Mouse (Mus musculus) CH12.LX (cell line): ENCODE measurements around the gene Ubash3b. TPM values are rescaled to one million over a fixed set of nuclear protein-coding genes. Genes with fewer than 3 reads are reported as not detected.

Experiments used
- DNase-seq: peaks from one replicate; pipeline ENCODE4 v3.0.0-alpha.2; 2013; ENCODE audit errors: extremely low read depth
- H3K27ac ChIP-seq: 2 replicates; pipeline ENCODE4 v1.5.1; 2012; ENCODE audit warnings: low read depth, mild to moderate bottlenecking, control low read depth, moderate library complexity; ENCODE audit not compliant: insufficient read depth
- H3K27me3 ChIP-seq: replicated peaks from 2 replicates; pipeline ENCODE3; 2012; ENCODE audit warnings: inconsistent platforms
- H3K36me3 ChIP-seq, 2 experiments: replicated peaks in 1 of 2; 2 replicates each; pipeline versions ENCODE3 to v1.6.1; 2012; ENCODE audit warnings: inconsistent platforms in 1 of 2, low read length in 1 of 2, mild to moderate bottlenecking in 1 of 2, mixed read lengths in 1 of 2, moderate library complexity in 1 of 2; ENCODE audit not compliant: control insufficient read depth in 1 of 2, insufficient read depth in 1 of 2
- H3K4me1 ChIP-seq, 2 experiments: 2 replicates each; pipeline ENCODE4 v1.6.1; 2012; ENCODE audit warnings: inconsistent platforms in 1 of 2, moderate library complexity in 1 of 2; ENCODE audit not compliant: insufficient read depth in 2 of 2, control insufficient read depth in 1 of 2
- H3K4me2 ChIP-seq: 2 replicates; pipeline ENCODE4 v1.6.1; 2012; ENCODE audit warnings: low read depth, mild to moderate bottlenecking, control low read depth; ENCODE audit not compliant: poor library complexity, insufficient read depth, severe bottlenecking
- H3K4me3 ChIP-seq, 3 experiments: fragments of 150-350 bp in 1 of 3; sonication (generic) in 1 of 3; replicated peaks in 1 of 3; 2 replicates each; pipeline versions ENCODE3 to v1.5.1; 2011 to 2012; ENCODE audit warnings: low read depth in 2 of 3, low read length in 2 of 3, mild to moderate bottlenecking in 2 of 3, moderate library complexity in 2 of 3, control low read depth in 1 of 3, improper control_type of control experiment in 1 of 3, inconsistent platforms in 1 of 3, mixed read lengths in 1 of 3; ENCODE audit not compliant: poor library complexity in 1 of 3
- H3K79me2 ChIP-seq: replicated peaks from 2 replicates; pipeline ENCODE4 v1.6.1; 2012; ENCODE audit warnings: mild to moderate bottlenecking, moderate library complexity; ENCODE audit not compliant: control insufficient read depth, poor library complexity, insufficient read depth, severe bottlenecking; ENCODE audit errors: extremely low read depth
- H3K9ac ChIP-seq: 2 replicates; pipeline ENCODE4 v1.6.1; 2012; ENCODE audit warnings: low read depth, mild to moderate bottlenecking, control low read depth, moderate library complexity; ENCODE audit not compliant: insufficient read depth
- H3K9me3 ChIP-seq: replicated peaks from 2 replicates; pipeline ENCODE3; 2012; ENCODE audit warnings: low read length, inconsistent platforms, mixed read lengths
- CTCF ChIP-seq, 2 experiments: IDR thresholded peaks in 1 of 2; conservative IDR thresholded peaks in 1 of 2; 2 replicates each; pipeline ENCODE4 v1.5.1; 2011 to 2012; ENCODE audit warnings: low read depth in 2 of 2, low read length in 2 of 2, improper control_type of control experiment in 1 of 2, inconsistent platforms in 1 of 2, mild to moderate bottlenecking in 1 of 2, moderate library complexity in 1 of 2
- E2F4 ChIP-seq: IDR thresholded peaks from 2 replicates; pipeline ENCODE4 v1.6.1; 2011; ENCODE audit warnings: low read depth, low read length, improper control_type of control experiment; ENCODE audit not compliant: insufficient replicate concordance
- ETS1 ChIP-seq: conservative IDR thresholded peaks from 2 replicates; pipeline ENCODE4 v1.6.1; 2012; ENCODE audit warnings: low read depth, mild to moderate bottlenecking, inconsistent platforms, low read length, improper control_type of control experiment, moderate library complexity
- GABPA ChIP-seq: IDR thresholded peaks from 2 replicates; pipeline ENCODE4 v1.6.1; 2012; ENCODE audit warnings: low read depth, low read length, improper control_type of control experiment, inconsistent platforms; ENCODE audit not compliant: insufficient replicate concordance
- KAT2A ChIP-seq: IDR thresholded peaks from 2 replicates; pipeline ENCODE4 v1.6.1; 2012; ENCODE audit warnings: low read length, improper control_type of control experiment, inconsistent platforms; ENCODE audit not compliant: insufficient replicate concordance
- MAX ChIP-seq: IDR thresholded peaks from 2 replicates; pipeline ENCODE4 v1.6.1; 2011; ENCODE audit warnings: low read length, improper control_type of control experiment
- MAZ ChIP-seq: IDR thresholded peaks from 2 replicates; pipeline ENCODE4 v1.6.1; 2012; ENCODE audit warnings: low read depth, mild to moderate bottlenecking, inconsistent platforms, low read length, improper control_type of control experiment, moderate library complexity
- NRF1 ChIP-seq: IDR thresholded peaks from 2 replicates; pipeline ENCODE4 v1.6.1; 2014; ENCODE audit warnings: low read depth, mild to moderate bottlenecking, inconsistent platforms, low read length, improper control_type of control experiment, moderate library complexity
- PAX5 ChIP-seq: IDR thresholded peaks from 2 replicates; pipeline ENCODE4 v1.6.1; 2012; ENCODE audit warnings: low read length, inconsistent platforms, mixed read lengths
- RAD21 ChIP-seq: IDR thresholded peaks from 2 replicates; pipeline ENCODE4 v1.6.1; 2011; ENCODE audit warnings: low read depth, mild to moderate bottlenecking, low read length, improper control_type of control experiment, moderate library complexity
- RCOR1 ChIP-seq: conservative IDR thresholded peaks from 2 replicates; pipeline ENCODE4 v1.6.1; 2012; ENCODE audit warnings: low read depth, mild to moderate bottlenecking, inconsistent platforms, low read length, improper control_type of control experiment
- SIN3A ChIP-seq: IDR thresholded peaks from 2 replicates; pipeline ENCODE4 v1.6.1; 2012; ENCODE audit warnings: low read length, improper control_type of control experiment, inconsistent platforms
- TBP ChIP-seq: conservative IDR thresholded peaks from 2 replicates; pipeline ENCODE4 v1.6.1; 2011; ENCODE audit warnings: low read depth, low read length, improper control_type of control experiment
- TCF12 ChIP-seq: IDR thresholded peaks from 2 replicates; pipeline ENCODE4 v1.6.1; 2014; ENCODE audit warnings: low read depth, mild to moderate bottlenecking, inconsistent platforms, low read length, improper control_type of control experiment
- USF1 ChIP-seq: IDR thresholded peaks from 2 replicates; pipeline ENCODE4 v1.6.1; 2014; ENCODE audit warnings: low read depth, mild to moderate bottlenecking, inconsistent platforms, low read length, improper control_type of control experiment
- ZC3H11A ChIP-seq: IDR thresholded peaks from 2 replicates; pipeline ENCODE4 v1.6.1; 2012; ENCODE audit warnings: low read depth, mild to moderate bottlenecking, inconsistent platforms, low read length, improper control_type of control experiment
- ZKSCAN1 ChIP-seq: IDR thresholded peaks from 2 replicates; pipeline ENCODE4 v1.6.1; 2012; ENCODE audit warnings: low read depth, inconsistent platforms, low read length, improper control_type of control experiment, borderline replicate concordance
- dilution Hi-C: fragments of 300-500 bp; cut with MboI; formaldehyde crosslinking; loops from 2 replicates; pipeline ENCODE4 v1.14.3; 2020; ENCODE audit warnings: low sequenced_read_pairs; ENCODE audit not compliant: extremely low pct_unique_long_range_greater_than_20kb, extremely low pct_ligation_motif_present
- in situ Hi-C: fragments of 300-500 bp; cut with MboI; formaldehyde crosslinking; loops from 3 replicates; pipeline ENCODE4 v1.14.3; 2019; ENCODE audit warnings: low sequenced_read_pairs, low pct_ligation_motif_present, low pct_unique_long_range_greater_than_20kb, mixed read lengths
- polyA plus RNA-seq: library from polyadenylated mRNA; unstranded; fragments of >175 nt; gene quantifications from 2 replicates; pipeline ENCODE4 v1.2.1, GENCODE M21; 2012; ENCODE audit warnings: low read depth; ENCODE audit not compliant: insufficient read length
- total RNA-seq, 2 experiments: library from RNA; depleted of rRNA; stranded (reverse); fragments of 300-350 nt in 1 of 2; fragments of >200 nt in 1 of 2; gene quantifications; 2 replicates each; pipeline ENCODE4 v1.2.3; 2012 to 2014

Gene Ubash3b
- total and polyA plus RNA-seq, 3 experiments: 2.8 to 4.6 (median 4.2) TPM

GRCm38 (mm10) chr9:41149896-41150295 lies 11.6 kb downstream of the Ubash3b start:
- Histone ChIP-seq H3K27ac (no peak overlapping the region), H3K36me3 (peaks cover 0 to 8% of the 10 kb centered on the region in 2 experiments), H3K4me1 (peaks cover 4 to 44% of the 10 kb centered on the region in 2 experiments; a peak in 2 of 4 replicates), H3K27me3 (no peaks in the 10 kb centered on the region), H3K79me2 (no peaks in the 10 kb centered on the region; the same call in 1 of the 2 replicates), H3K9me3 (no peaks in the 10 kb centered on the region), H3K9ac (no peak overlapping the region), H3K4me2 (no peak overlapping the region), H3K4me3 (no peak overlapping the region)
- TF ChIP-seq MAX (no peak), TCF12 (no peak), ETS1 (no peak), SIN3A (no peak), TBP (no peak), ZC3H11A (no peak), RAD21 (no peak), E2F4 (no peak), USF1 (no peak), RCOR1 (no peak), ZKSCAN1 (no peak), MAZ (no peak)
- no peak for DNase-seq
- dilution Hi-C loops: no loop called here
- in situ Hi-C loops: no loop called here

- H3K4me2 ChIP-seq: no peak overlapping the region
- DNase-seq: no peak
- no peaks in the 10 kb centered on the region for H3K27me3 ChIP-seq
- no peak overlapping the region for H3K4me3 ChIP-seq
- no peak overlapping the region for H3K27ac ChIP-seq
- dilution Hi-C loops (no loop called here), in situ Hi-C loops (no loop called here)
- peaks cover 4 to 43% of the 10 kb centered on the region in 2 experiments; a peak in 2 of 4 replicates for H3K4me1 ChIP-seq
- no peak for TF ChIP-seq KAT2A
- TF ChIP-seq CTCF (conservative IDR thresholded peaks at IDR 0.05 in 1 of 2, IDR thresholded peaks at IDR 0.05 in 1 of 2; ENCODE audit: low read depth in 2 of 2, low read length in 2 of 2): no peak
- TF ChIP-seq NRF1: no peak
- no peak for TF ChIP-seq ETS1
- TF ChIP-seq PAX5: no peak
- no peak for TF ChIP-seq GABPA
- H3K79me2 ChIP-seq: no peaks in the 10 kb centered on the region; the same call in 1 of the 2 replicates
- peaks cover 0 to 8% of the 10 kb centered on the region in 2 experiments for H3K36me3 ChIP-seq
- no peak overlapping the region for H3K9ac ChIP-seq
- no peaks in the 10 kb centered on the region for H3K9me3 ChIP-seq
Observed at GRCm38 (mm10) chr9:41149079-41149676, 12.3 kb downstream of the Ubash3b start.
